Mouse (Mus musculus): ENCODE data around the gene Alyref.

Alyref gene

GRCm38 (mm10) chr11:120542376-120542775 lies 55.8 kb downstream of the Alyref start:
- DNase-seq (ENCODE audit: low spot score in 2 of 2): no peak

Data from frontal cortex, postnatal 36 days (tissue).